Mouse (Mus musculus): ENCODE data around the gene Zfp872. TPM values are rescaled to one million over a fixed set of nuclear protein-coding genes. Genes with fewer than 3 reads are reported as not detected.
"Not testable (repeated sequence)": the region's sequence is repeated elsewhere in the genome, so short reads cannot be mapped to it uniquely, and the experiment has no call there.

The Zfp872 gene
- polyA plus RNA-seq, 1 experiment from 2014 or later, result 0.32 TPM

DNA sequence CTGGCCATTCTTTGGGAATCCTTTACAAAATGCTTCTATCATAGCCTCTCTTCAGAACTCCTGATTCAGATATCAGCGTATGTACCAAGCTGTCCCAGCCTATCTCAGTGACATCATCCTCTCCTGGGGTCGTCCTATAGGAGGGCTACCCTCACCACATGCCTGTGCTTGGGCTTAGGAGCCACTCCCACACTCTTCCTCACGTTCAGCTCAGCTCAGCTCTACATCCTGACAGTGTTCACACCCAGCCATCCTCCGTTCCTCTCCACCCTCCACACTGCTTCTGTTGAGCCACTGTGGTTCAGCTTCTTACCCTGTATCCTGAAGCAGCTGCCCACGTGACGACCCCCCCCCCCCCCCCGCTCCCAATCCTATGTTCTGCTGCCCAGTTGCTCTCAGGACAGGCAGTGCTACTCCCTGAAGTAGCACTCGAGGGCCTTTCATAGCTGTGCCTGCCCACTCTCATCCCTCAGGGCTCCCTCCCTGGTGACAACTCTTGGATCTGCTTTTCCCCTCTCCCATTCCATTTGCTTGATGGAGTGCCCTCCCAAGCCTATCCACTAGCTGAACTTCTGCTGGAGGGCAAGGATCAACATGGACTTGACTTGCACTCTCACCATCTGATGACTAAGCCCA lies 30.1 kb downstream of the Zfp872 start:
- ATAC-seq (ENCODE audit: low FRiP score, low TSS enrichment), result no peak

DNA sequence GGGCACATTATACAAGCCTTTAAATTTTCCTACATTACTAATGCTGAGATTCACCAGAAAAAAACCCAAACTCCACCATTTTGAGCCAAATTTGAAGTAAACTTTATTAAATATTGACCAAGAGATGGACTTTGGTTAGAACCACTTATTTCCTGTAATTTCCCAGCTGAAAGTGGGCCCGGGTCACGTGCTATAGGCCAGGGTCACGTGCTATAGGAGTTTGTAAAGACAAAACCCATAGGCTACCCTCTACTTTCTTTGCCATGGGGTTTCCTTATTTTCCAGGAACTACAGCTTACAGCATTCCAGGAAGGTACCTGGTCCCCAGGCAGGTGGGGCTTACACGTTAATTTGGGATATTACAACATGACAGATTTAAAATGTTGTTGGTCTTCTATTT lies 36.2 kb downstream of the Zfp872 start:
- Histone ChIP-seq H3K4me1 (ENCODE audit: control insufficient read depth, insufficient read depth, low read length) (no peaks in the 10 kb centered on the region), H3K27me3 (ENCODE audit: control insufficient read depth, insufficient read depth, low read length) (no peaks in the 10 kb centered on the region), H3K9ac (ENCODE audit: low read depth, low read length) (no peak overlapping the region), H3K27ac (ENCODE audit: low read depth, low read length) (no peak overlapping the region), H3K4me3 (ENCODE audit: low read length) (no peak overlapping the region), H3K9me3 (ENCODE audit: control insufficient read depth, low read length) (peaks cover 3% of the 10 kb centered on the region; the same call in 1 of the 2 replicates), H3K4me2 (replicated peaks; ENCODE audit: low read depth, low read length) (no peak overlapping the region), H3K36me3 (ENCODE audit: control insufficient read depth, insufficient read depth, low read length) (no peaks in the 10 kb centered on the region)
- WGBS, result 89% methylated on average over 4 of the region's 4 CpGs
- ATAC-seq (ENCODE audit: low FRiP score, low TSS enrichment), result no peak

More for the DNA sequence above, 30.1 kb downstream of the Zfp872 start:
- Histone ChIP-seq H3K4me3 (ENCODE audit: low read length) (no peak overlapping the region), H3K4me2 (replicated peaks; ENCODE audit: low read depth, low read length) (no peak overlapping the region), H3K4me1 (ENCODE audit: control insufficient read depth, insufficient read depth, low read length) (no peaks in the 10 kb centered on the region), H3K27me3 (ENCODE audit: control insufficient read depth, insufficient read depth, low read length) (no peaks in the 10 kb centered on the region), H3K9me3 (ENCODE audit: control insufficient read depth, low read length) (no peaks in the 10 kb centered on the region), H3K27ac (ENCODE audit: low read depth, low read length) (no peak overlapping the region), H3K36me3 (ENCODE audit: control insufficient read depth, insufficient read depth, low read length) (no peaks in the 10 kb centered on the region), H3K9ac (ENCODE audit: low read depth, low read length) (no peak overlapping the region)
- WGBS, result 54% methylated on average over 8 of the region's 8 CpGs

DNA sequence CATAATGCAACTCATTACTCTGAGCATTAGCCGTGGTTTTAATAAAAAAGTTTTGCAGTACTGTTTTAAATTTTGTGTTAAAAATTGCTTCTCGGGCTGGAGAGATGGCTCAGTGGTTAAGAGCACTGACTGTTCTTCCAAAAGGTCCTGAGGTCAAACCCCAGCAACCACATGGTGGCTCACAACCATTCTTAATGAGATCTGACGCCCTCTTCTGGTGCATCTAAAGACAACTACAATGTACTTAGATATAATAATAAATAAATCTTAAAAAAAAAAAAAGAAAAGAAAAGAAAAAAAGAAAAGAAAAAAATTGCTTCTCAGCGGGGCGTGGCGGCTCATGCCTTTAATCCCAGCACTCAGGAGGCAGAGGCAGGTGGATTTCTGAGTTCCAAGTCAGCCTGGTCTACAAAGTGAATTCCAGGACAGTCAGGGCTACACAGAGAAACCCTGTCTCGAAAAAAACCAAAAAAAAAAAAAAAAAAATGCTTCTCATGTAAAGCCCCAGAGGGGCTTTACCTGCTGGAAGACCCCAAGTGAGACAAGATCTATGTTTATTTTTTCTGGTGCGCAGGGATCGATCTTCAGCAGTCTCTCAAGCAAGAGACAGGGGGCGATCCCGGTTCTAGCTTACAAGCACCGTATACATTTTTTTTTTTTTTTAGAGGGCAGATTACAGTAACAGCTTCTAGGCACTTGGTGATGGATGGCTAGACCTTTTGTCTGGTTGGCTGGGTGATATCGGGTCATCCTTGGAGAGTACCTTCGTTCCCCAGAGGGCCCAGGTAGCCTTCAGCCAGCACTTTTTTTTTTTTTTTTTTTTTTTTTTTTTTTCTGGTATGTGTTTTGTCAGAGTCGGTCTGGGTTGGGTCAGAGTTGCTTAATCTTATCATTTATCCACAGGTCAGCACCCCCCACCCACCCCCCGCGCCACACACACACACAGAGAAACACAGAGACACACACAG lies 36.9 kb downstream of the Zfp872 start:
- no peak overlapping the region for H3K27ac ChIP-seq (ENCODE audit: low read depth, low read length)
- H3K4me1 ChIP-seq (ENCODE audit: control insufficient read depth, insufficient read depth, low read length), result no peaks in the 10 kb centered on the region
- H3K36me3 ChIP-seq (ENCODE audit: control insufficient read depth, insufficient read depth, low read length), result no peaks in the 10 kb centered on the region
- H3K9ac ChIP-seq (ENCODE audit: low read depth, low read length), result peak overlapping the region; percentile 70; the same call in 1 of the 2 replicates
- no peaks in the 10 kb centered on the region for H3K27me3 ChIP-seq (ENCODE audit: control insufficient read depth, insufficient read depth, low read length)
- H3K9me3 ChIP-seq (ENCODE audit: control insufficient read depth, low read length), result peaks cover 3% of the 10 kb centered on the region; the same call in 1 of the 2 replicates
- WGBS, result 28% methylated on average over 17 of the region's 17 CpGs
- ATAC-seq (ENCODE audit: low FRiP score, low TSS enrichment), result peak; percentile 48; the same call in 1 of the 2 replicates
- peak overlapping the region; percentile 66 for H3K4me3 ChIP-seq (ENCODE audit: low read length)
- H3K4me2 ChIP-seq (replicated peaks; ENCODE audit: low read depth, low read length), result peak overlapping the region; percentile 68

DNA sequence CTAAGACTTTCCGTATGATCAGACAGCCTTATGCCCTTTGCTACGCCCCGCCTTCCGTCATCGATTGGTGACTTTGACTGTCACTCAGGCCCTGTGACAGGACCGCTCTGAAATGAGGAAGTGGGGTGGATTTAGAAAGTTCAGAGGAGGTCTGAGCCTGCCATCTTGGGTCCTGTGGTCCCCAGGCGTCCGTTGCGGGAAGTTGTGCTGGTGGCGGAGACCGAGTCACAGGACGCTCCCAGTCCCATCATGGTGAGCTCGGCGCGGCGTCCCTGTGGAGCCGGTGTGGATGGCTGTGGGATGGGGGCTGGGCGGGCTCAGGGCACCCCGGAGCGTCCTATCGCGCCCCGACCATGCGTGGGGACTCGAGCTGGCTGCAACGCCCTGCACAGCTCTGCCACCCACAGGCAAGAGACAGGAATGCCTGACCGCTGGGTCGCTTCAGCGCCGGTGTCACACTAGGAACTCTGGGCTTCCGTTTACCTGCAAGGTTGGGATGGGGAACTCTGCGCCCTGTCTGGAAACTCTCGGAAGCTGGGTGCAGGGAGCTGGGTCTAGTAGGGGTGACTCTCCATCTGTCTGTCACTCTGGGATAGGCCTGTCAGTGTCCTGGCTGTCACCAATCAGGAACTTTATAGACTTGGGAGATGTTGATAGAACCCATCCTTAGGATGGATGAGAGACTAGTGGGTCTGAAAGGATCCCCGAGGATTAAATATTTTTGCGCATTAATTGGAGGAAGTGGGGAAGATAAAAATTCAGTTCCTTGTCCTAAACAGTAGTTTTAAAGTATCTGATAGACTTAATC lies 37.9 kb downstream of the Zfp872 start, which contains the start of gene Zfp809:
TSS of gene Zfp809 (plus strand) at position 134 of the 808 bp plus-strand sequence.
- peak within 1 kb of the TSS; percentile 70 for H3K9ac ChIP-seq (ENCODE audit: low read depth, low read length)
- H3K4me1 ChIP-seq (ENCODE audit: control insufficient read depth, insufficient read depth, low read length), result no peaks in the 10 kb centered on the region
- H3K36me3 ChIP-seq (ENCODE audit: control insufficient read depth, insufficient read depth, low read length), result no peaks in the 10 kb centered on the region
- H3K27ac ChIP-seq (ENCODE audit: low read depth, low read length), result peak within 1 kb of the TSS; percentile 77
- H3K27me3 ChIP-seq (ENCODE audit: control insufficient read depth, insufficient read depth, low read length), result no peaks in the 10 kb centered on the region
- peak; percentile 99 for ATAC-seq (ENCODE audit: low FRiP score, low TSS enrichment)
- peak within 1 kb of the TSS; percentile 66 for H3K4me3 ChIP-seq (ENCODE audit: low read length)
- 2% methylated on average over 35 of the region's 35 CpGs for WGBS
- peak within 1 kb of the TSS; percentile 68 for H3K4me2 ChIP-seq (replicated peaks; ENCODE audit: low read depth, low read length)
- peaks cover 3% of the 10 kb centered on the region; the same call in 1 of the 2 replicates for H3K9me3 ChIP-seq (ENCODE audit: control insufficient read depth, low read length)

DNA sequence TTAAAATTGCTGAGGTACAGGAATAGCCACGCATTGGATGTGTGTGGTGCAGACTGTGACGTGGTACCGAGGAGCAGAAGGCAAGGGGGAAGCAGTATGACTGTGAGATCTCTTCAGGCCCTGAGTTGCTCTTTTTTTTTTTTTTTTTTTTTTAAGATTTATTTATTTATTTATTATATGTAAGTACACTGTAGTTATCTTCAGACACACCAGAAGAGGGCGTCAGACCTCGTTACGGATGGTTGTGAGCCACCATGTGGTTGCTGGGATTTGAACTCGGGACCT lies 38.4 kb downstream of the Zfp872 start:
- ATAC-seq (ENCODE audit: low FRiP score, low TSS enrichment); H3K36me3 ChIP-seq (ENCODE audit: control insufficient read depth, insufficient read depth, low read length); H3K9me3 ChIP-seq (ENCODE audit: control insufficient read depth, low read length); H3K27ac ChIP-seq (ENCODE audit: low read depth, low read length); H3K27me3 ChIP-seq (ENCODE audit: control insufficient read depth, insufficient read depth, low read length); H3K4me1 ChIP-seq (ENCODE audit: control insufficient read depth, insufficient read depth, low read length); H3K9ac ChIP-seq (ENCODE audit: low read depth, low read length): not testable (repeated sequence)
- Histone ChIP-seq H3K4me2 (replicated peaks; ENCODE audit: low read depth, low read length) (peak overlapping the region; percentile 68), H3K4me3 (ENCODE audit: low read length) (peak overlapping the region; percentile 66)
- WGBS, result 71% methylated on average over 7 of the region's 7 CpGs

DNA sequence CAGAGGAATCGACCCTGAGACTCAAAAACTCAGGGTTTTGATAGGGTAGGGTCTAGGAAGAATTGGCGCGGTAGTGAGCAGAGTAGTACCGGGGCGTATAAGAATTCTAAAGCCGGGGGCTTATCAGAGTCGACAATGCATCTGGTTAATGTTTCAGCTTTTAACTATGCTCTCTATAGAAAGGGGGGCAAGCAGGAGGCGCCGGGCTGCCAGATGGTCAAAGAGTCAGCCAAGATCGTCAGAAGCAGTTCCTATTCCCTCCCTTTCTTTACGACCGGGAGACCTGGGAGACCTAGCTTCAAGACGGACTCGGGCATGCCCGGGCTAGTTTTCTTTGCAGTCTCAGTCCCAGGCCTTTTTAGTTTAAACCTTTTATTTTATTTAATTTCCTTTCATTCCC lies 39.0 kb downstream of the Zfp872 start:
- Histone ChIP-seq H3K9ac (ENCODE audit: low read depth, low read length) (no peak overlapping the region), H3K9me3 (ENCODE audit: control insufficient read depth, low read length) (peaks cover 3% of the 10 kb centered on the region; the same call in 1 of the 2 replicates), H3K4me3 (ENCODE audit: low read length) (no peak overlapping the region), H3K4me2 (replicated peaks; ENCODE audit: low read depth, low read length) (no peak overlapping the region), H3K27ac (ENCODE audit: low read depth, low read length) (no peak overlapping the region), H3K4me1 (ENCODE audit: control insufficient read depth, insufficient read depth, low read length) (no peaks in the 10 kb centered on the region), H3K36me3 (ENCODE audit: control insufficient read depth, insufficient read depth, low read length) (no peaks in the 10 kb centered on the region), H3K27me3 (ENCODE audit: control insufficient read depth, insufficient read depth, low read length) (no peaks in the 10 kb centered on the region)
- WGBS, result 84% methylated on average over 15 of the region's 15 CpGs
- ATAC-seq (ENCODE audit: low FRiP score, low TSS enrichment), result no peak

DNA sequence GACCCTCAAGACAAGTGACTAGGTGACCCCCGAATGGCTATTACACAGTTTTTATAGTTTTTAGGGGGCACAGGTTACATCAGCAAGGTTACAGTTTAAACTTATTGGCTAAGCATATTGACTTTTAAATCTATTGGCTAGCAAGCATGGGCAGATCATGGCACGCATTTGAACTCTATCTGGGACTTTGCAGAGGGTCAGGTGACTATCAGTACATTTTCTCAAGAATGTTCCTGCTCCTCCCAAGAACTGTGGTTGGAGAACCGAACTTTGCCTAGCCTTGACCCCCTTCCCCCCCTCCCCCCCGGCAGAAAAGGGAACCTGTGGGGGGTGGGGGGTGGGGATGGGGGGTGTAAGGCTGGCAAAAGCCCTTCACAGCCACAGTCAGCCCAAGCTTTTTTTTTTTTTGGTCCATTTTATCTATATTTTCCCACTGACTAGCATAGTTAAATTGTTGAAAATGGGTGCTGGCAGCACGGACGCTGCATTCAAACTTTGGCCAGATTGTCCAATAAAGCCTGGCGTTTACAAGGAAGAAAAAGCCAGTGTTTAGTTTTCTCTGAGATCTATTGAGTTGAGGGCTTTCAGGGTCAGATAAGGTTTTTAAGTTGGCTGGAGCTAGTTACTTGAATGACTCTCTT lies 41.6 kb downstream of the Zfp872 start:
- ATAC-seq (ENCODE audit: low FRiP score, low TSS enrichment), result no peak
- no peaks in the 10 kb centered on the region for H3K27me3 ChIP-seq (ENCODE audit: control insufficient read depth, insufficient read depth, low read length)
- H3K36me3 ChIP-seq (ENCODE audit: control insufficient read depth, insufficient read depth, low read length), result no peaks in the 10 kb centered on the region
- WGBS, result 92% methylated on average over 7 of the region's 7 CpGs
- no peak overlapping the region for H3K9ac ChIP-seq (ENCODE audit: low read depth, low read length)
- H3K27ac ChIP-seq (ENCODE audit: low read depth, low read length), result no peak overlapping the region
- peaks cover 3% of the 10 kb centered on the region; the same call in 1 of the 2 replicates for H3K9me3 ChIP-seq (ENCODE audit: control insufficient read depth, low read length)
- H3K4me3 ChIP-seq (ENCODE audit: low read length), result no peak overlapping the region
- H3K4me2 ChIP-seq (replicated peaks; ENCODE audit: low read depth, low read length), result no peak overlapping the region
- H3K4me1 ChIP-seq (ENCODE audit: control insufficient read depth, insufficient read depth, low read length), result no peaks in the 10 kb centered on the region

DNA sequence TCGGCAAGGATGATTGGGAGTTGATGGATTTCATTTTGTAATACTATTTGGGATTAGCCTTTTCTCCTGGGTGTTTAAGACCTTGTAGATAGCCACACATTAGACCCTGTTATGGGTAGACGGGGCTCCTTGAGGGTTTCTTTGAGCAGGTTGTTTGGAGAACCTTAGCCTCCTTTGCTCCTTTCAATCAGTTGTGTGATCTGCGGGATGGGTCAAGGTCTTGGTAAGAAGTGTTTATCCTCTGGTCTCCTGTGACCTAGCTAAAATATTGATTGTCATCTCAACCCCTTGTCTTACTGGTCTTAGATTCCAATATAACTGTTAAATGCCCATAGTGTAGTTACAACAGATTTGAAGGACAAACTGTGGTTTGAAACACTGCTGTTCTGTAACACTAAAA lies 42.2 kb downstream of the Zfp872 start:
- no peaks in the 10 kb centered on the region for H3K4me1 ChIP-seq (ENCODE audit: control insufficient read depth, insufficient read depth, low read length)
- peaks cover 3% of the 10 kb centered on the region; the same call in 1 of the 2 replicates for H3K9me3 ChIP-seq (ENCODE audit: control insufficient read depth, low read length)
- H3K4me3 ChIP-seq (ENCODE audit: low read length), result no peak overlapping the region
- H3K4me2 ChIP-seq (replicated peaks; ENCODE audit: low read depth, low read length), result no peak overlapping the region
- H3K27ac ChIP-seq (ENCODE audit: low read depth, low read length), result no peak overlapping the region
- no peak overlapping the region for H3K9ac ChIP-seq (ENCODE audit: low read depth, low read length)
- ATAC-seq (ENCODE audit: low FRiP score, low TSS enrichment), result no peak
- H3K36me3 ChIP-seq (ENCODE audit: control insufficient read depth, insufficient read depth, low read length), result no peaks in the 10 kb centered on the region
- H3K27me3 ChIP-seq (ENCODE audit: control insufficient read depth, insufficient read depth, low read length), result no peaks in the 10 kb centered on the region
- WGBS, result 95% methylated on average over 3 of the region's 3 CpGs
